Mouse (Mus musculus) spleen, adult 12 weeks (tissue): ENCODE results near the gene Tenm4.

Experiments
- DNase-seq: peaks from one replicate; pipeline ENCODE4 v3.0.0; 2022; ENCODE audit warnings: low spot score

Gene Tenm4

DNA sequence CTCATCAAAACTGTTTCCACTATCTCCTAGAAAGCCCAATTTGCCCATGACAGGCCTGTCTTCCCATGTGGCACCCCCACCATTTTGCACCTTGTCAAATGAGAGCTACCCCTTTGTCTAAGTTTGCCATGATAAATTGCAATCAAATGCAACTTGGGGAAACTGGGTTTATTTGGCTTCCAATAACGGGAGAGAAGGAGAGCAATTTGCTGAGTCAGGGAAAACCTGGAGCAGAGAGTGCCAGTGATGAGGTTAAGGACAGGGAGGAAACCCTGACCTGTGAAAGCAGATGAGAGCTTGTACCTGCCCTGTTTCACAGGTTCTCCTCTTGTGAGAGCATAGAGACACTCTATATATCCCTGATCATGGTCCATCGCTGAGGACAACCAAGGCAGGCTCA, 170.4 kb downstream of the Tenm4 start:
- DNase-seq, result no peak

DNA sequence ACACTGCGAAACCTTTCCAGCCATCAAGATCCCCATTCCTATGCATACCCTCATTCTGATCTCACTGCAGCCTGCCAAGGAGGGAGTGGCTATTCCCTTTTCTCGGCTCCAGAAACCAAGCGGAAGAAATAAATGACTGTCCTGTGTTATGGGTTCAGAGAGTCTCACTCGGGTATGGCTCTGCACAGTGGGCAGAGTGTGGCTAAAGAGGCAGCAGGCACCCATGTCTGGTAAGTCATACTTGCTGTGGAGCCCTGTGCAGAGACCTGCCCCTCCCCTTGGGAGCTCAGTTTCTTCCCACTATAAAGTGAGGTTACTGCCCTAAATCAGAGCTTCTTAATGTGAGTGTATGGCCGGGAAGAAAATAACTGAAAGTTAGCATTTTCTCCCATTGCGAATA, 171.9 kb downstream of the Tenm4 start:
- no peak for DNase-seq

DNA sequence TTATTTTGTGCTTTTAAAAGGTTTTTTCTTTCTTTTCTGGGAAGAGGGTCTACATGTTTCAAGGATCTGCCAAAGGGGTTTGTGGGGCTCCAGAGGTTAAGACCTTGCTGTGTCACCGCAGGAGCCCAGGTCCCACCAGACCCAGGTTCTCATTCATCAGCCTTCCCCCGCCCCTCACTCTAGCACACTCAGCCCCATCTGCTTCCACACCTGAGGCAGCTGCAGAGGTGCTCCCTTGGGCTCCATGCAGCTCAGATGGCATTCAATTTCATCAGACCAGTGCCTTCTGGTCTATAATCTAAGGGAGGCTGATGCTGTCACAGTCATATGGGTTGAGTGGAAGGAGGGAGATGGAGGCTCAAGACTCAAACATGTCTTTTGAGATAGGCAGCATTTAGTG, 172.6 kb downstream of the Tenm4 start:
- no peak for DNase-seq

DNA sequence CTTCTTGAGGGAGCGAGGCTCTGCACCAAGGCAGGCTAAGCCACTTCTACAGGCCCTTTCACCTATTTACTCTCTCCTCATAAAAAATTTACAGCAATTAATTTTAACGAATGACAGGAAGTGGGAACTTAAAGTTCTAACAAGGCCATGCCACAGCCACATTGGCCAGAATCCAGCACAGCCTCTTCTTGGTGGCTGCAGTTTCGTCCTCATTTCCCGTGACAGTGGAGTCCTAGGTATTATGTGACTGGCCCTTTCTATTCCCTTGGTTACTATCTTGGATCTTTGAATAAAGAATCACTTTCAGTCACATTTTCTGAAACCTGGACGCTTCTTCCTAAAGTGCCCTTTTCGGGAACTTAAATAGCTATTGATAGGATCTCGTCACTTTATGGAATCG, 181.6 kb downstream of the Tenm4 start:
- DNase-seq, result no peak

DNA sequence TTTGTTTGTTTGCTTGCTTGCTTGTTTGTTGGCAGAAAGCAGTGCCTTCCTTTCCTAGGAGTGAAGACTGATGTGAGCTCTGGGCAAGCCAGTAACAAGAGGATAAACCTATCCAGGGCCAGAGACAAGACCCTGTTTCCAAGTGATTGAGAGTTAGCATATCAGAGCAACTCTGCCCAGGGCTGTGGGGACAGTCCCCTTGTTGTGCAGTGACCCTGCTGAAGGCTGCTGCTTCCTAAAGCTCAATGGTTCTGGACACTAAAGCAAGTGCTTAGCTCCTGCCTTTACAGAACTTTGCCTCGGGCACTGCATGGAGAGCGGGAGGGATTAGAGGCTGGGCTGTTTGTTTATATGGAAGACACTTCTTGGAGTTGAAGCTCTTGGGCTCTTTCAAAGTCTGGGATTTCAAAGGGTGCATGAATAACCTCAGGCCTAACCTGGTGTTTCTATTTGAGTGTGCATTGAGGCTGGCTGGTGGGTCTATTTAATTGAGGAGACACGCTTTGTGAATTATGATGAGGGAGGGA, 185.3 kb downstream of the Tenm4 start:
- DNase-seq, result no peak

DNA sequence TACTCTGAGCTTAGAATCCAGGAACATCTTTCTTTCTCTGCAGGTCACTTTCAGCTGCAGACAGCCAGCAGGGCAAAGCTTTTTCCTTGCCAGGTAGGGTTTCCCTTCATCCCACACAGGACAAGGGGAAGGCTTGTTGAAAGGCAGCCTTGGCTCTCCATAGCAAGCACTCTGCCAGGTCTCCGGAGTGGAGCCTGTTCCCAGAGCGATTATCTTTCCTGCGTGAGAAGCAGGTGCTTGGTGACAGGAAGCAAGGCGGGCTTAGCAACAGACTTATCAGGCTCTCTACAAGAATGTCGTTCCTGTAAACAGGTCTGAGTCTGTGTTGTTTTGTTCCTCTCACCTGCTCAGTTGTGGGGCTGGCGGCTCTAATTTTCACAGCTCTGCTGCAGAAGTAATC, 186.5 kb downstream of the Tenm4 start:
- DNase-seq, result no peak

DNA sequence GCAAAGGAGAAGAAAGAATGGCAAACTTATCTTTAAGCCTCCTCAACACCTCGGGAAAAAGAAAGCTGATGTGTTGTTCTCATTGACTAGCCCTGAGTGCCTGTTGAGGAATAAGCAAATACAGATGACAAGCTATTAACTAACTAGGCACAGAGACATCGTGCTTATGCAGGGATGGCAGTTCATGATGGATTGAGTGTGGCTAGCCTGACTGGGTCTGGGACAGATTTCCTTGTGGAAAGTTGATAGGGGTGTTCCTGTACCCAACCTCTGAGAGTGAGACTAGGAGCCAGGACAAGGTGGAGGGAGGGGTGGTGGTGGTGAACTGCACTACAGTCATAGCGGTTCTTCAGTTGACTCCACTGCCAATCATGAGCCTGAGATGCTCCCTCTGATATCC, 192.3 kb downstream of the Tenm4 start:
- no peak for DNase-seq

DNA sequence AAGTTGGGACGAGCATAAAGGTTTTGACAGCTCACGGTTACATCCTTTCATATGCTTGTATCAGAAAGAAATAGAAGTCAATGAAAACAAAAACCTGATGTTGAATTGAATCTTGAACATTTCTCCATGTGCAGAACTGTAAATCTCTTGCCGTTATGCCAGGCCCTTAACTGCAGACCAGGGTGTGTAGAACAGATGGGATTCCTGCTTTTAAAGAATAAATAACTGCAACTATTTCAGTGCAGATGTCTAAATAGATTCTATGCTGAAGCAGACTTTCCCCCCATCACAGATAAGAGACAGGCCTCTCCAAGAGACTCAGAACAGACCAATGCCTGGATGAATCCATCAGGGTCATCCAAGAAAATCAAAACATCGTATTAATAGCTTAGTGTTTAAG, 198.9 kb downstream of the Tenm4 start:
- no peak for DNase-seq

DNA sequence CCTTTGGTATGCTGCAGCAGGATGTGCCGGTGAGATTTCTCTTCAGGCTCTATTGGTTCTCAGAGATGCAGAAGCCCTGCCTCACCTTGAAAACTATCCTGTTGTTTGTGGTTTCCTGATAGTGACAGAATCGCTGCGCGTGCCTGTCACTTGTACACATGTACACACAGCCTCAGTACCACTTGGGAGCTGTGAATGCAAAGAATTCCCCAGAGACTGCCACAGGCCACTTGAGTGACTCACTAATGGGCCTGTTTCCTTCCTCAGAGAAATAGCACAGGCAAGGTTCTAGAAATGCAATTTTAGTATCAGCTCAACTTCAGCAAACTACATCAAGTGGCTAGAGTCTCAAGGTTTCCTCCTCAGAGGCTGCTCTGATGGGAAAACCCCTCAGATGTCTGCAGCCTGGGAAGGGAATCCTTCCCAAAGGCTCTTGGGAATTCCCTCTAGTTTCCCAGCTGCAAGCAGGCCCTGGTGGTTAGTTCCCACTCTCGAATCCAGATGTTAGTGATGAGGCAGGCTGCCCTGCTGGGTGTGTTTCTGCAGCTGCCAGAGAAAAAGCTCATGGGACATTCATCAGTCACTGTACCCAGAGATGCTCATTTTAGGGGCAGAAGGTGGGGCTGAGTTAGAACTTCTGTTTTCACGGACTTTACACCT, 203.1 kb downstream of the Tenm4 start:
- no peak for DNase-seq

DNA sequence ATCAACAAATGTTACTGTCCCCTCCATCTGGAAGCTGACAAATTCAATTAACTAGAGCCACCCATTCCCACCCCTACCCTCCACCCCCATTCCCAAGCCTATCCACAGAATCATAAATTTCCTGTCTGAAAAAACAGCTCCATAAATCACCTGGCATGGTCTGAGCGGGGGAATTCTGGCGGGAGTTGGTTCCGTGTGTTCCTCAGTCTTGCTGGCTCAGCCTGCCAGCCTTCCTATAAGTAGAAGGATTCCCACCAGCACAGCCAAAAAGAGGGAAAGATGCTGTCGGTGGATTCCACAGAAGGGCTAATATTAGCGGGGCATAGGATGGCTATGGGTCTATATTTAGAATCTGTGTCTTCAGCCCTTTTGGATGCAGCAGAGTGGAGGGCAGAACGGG, 204.5 kb downstream of the Tenm4 start:
- no peak for DNase-seq

DNA sequence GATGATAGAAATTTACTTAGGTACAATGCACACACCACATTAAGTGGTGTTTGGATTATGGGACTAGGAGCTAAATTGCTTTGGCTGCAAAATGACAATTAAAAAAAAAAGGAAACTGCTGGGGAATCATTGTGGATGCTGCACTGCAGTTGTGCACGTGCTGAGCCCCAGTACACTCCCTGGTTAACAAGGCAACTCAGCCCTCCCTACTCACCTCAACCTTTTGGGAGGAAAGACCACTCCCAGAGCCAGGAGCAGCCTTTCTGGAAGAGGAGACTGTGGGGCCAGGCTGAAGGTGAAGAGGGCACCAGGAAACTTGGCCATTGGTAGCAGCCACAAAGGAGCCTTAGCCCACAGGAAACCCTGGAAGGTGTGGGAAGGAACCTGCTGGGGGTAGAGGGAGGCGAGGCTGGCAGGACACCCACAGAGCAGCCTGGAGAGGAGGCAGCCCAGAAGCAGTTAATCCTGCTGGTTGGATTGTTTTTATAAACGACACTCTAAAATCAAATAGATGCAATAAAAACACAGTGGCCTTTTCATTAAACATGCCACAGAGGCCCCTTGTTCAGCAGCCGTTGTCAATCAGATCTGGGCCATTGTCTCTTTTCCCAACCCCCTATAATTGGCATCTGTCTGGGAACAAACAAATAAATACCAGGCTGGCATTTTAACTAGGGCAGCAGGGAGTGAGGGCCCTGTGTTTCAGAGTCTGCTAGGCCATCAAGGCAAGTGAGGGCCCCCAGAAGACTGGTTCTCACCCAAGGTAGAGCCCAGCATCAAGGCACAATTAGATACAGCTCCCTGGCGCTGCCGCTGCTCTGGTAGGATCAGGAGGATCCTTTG, 212.9 kb downstream of the Tenm4 start:
- DNase-seq, result no peak

DNA sequence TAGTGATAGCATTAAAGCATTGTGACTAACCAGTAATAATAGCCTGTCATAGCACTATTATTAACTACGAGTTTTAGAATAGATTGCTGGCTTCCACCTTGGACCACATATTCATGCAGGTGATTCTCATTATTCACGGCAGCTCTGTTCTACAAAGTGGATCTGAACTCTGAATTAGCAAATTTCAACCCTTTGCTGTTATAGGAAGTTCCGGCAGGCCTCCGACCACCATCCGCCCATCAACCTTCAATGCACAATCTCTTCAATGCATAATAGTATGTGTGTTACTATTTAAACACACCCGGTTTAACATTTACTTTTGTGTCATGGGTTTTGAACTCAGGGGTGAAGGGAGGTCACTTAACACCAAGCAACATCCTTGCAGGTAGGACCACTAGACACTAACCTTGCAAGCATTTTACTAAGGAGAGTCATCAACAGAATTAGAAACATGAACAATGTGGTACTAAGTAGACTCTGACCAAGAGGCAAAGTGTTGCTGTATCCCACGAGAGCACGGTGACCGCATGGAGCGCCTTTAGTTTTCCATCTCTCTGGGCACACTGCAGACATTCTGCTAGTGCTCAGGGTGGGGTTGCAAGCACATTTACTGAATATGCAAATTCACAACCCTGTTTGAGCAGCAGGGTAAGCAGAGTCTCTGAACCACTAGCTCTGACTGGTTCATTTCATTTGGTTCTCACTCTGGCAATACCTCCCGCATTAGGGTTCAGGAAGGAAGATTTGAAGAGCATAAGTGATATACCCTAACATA, 213.9 kb downstream of the Tenm4 start:
- DNase-seq, result no peak

DNA sequence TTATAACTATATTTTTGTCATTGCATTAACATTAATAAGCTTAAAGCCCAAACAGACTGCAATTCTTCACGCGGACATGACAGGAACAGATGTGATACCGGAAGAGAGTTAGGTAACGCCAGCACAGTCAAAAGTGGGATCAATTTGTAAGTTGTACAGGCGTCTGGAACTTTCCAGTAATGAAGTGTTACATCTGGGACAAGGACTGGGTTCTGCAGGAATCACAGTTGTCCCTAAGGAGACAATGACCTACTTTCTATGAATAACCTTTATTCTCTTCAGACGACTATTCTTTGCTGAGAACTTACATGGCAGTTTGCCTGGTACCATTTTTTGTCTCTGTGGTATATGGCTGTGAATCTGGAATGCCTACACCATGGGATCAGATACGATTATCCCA, 214.8 kb downstream of the Tenm4 start:
- DNase-seq, result no peak

DNA sequence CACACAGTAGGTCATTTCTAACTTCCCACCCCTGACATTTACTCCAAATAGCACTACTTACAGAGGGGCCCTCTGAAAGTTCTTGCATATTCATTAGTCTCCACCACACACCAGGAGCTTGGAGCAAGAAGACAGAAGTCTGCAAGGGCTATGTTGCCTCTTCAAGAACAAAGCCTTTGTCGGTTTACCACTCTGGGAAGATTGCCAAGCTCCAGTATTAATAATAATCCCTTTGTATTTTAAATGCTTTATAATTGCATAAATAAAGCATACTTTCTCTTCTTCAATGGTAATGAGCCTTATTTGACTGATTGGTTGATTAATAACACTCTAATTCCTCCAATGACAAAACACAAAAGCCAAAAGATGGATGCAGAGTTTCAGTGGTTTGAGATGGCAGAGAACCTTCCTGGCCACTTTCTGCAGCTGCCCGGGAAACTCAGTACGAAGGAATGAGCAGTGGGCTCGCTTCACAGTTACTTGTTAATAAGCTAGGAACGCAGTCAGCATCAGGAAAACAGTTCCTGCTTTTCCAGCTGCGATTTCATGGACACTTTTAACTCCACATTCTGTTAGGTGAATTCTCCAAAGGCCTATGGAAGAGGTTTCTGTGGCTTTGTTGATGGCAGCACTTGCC, 219.1 kb downstream of the Tenm4 start:
- DNase-seq, result no peak

DNA sequence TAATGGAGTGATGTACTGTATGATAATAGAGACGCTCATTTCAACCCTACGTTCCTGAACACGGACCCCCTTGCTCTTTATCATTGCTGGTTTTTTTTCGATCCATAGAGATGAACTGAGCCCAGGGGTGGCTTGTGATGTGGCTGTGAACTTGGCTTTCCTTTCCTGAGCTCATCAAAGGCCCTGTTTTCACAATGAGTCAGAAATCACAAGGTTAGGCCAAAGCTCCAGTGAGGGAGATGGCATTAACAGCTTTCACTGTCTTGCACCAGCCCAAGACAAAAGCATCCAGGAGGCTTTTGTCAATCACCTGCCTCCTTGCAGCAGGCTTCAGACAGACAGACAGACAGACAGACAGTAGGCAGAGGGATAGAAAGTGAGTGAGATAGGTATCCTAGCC, 219.8 kb downstream of the Tenm4 start:
- DNase-seq, result no peak

DNA sequence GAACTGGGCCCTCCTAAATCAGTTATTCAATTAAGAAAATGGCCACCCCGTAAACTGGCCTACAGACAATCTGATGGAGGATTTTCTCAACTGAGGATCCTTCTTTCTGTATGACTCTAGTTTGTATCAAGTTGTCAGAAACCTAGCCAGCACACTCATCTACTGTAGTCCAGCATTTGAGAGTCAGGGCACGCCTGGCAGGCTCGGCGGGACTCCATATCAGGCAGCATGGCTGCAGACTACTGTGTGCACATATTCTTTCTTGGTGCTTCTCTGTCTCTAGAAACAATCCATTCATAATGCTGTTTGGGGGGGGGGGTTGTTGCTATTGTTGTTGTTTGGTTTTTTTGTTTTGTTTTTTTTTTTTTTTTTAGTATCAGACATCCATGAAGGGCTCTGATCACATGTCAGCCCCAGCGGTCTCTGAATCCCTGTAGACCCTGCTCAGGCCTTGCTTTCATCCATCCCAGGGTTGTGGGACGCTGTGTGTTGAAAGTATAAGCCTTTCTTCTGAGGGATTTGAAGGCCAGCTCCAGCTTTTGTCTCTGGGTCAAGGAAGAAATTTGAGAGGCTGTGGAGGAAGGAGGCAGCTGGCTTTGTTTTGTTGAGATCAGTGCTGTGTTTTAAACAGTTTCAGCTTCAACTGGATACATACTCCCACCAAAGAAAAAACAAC, 220.9 kb downstream of the Tenm4 start:
- DNase-seq, result no peak

DNA sequence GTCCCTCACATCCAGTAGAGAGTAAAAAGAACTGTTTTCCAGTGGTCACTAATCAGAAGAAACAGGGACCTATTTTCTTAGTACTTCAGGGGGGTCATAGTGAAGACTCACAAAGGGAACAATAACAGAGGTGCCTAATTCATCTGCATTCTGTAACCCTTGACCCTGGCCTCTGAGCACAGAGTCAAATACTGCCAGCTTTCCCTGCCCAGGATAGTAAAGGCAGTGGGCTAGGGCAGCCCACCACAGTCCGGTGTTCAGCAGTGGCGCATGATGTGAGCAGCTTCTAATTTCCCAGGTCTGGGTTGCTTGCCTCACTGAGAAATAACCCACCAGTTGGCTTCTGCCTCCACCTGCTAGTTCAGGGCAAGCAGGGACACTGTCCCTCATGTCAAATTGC, 221.6 kb downstream of the Tenm4 start:
- no peak for DNase-seq

DNA sequence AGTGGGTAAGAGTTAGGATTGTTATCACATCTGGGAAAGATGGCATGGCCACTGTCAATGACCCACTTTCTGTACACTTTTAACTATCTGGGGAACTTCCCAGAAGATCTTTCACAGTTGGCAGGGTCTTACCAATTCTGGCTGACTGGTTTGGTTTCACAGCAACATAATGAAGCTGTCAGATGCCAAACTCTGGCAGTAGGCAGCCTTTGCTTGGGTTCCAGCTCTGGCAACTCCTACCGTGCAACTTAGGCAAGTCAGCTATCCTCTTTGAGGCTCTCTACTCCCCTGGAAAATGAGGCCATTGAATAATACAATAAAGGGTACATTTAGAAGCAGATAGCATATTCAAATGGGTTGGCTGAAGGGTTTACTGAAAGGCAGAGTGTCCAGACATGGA, 226.9 kb downstream of the Tenm4 start:
- DNase-seq, result no peak

DNA sequence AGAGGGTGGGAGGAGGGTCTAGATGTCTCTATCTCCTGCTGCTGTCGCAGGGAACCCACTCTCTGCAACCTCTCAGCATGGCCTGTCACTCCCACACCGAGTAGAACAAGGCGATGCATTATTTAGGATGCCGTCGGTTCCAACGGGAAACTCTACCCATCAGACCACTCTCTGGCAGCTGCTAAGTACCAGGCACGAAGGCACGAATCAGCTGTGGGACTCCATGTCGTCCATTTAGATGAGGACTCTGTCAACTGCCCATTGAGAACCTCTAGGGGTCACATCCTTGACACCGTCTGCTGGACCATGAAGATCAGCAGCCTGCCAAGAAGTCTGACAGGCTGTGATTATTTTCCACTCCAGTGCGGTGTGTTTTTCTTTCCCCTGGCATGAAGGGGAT, 229.4 kb downstream of the Tenm4 start:
- DNase-seq, result no peak

DNA sequence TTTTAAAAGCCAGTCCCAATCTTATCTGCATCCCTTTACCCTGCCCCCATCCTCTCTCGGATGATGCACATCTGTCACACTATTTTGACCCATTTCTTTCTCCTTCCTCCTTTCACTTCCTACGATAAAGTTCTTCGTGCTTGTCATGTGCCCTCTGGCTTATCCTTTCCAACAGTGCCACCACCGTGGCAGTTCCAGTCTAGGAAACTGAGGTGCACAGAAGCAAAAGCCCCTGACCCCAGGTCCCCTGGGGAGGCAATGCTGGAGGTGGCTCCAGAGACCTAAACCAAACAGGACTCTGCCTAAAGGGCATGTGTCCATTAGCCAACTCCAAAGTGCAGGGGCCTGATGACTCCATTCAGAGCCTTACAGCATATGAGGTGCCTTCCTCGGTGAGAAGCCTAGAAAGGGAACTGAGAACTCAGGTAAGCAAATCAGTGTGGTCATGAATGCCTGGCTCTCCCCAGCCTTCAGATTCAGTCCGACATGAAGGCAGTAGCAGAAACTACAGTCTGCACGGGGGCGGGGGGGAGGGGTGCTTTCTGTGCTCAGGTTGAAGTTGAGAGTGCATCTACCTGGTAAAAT, 235.7 kb downstream of the Tenm4 start:
- DNase-seq, result peak; percentile 6

DNA sequence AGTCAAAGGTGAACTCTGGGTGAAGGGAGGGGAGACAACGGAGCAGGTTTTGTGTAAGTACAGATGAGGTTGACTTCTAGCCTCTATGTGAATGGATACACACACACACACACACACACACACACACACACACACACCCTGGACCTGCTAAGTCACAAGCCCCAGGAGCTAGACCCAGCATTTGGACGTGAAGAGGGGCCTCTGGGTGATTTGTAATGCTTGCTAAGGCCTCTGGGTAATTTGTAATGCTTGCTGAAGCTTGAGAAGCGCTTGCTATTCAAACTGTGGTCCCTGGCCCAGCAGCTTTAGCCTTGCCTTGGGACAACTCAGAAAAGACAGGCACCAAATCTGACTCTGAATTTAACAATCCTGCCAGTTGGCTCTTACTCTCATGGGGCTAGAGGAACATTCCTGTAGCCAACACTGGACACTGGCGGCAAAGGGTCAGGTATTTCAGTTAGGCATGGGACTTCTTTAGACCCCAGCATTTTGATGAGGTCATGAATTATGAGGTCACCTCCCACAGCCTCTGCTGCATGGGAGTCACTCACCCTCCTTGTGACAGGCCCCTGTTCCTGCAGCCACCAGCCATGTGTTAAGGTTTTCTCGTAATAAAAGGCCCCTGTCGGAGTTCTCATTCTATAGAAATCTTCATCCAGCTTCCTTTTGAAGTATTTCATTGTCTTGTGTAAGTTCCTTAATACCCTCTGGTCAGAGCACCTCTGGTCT, 237.3 kb downstream of the Tenm4 start:
- no peak for DNase-seq
